Mouse (Mus musculus) layer of hippocampus, adult 8-10 months (tissue): ENCODE measurements around the gene Exosc1. TPM values are rescaled to one million over a fixed set of nuclear protein-coding genes. Genes with fewer than 3 reads are reported as not detected.

Experiments
- DNase-seq, 2 experiments: peaks; one replicate each; pipeline ENCODE4 v3.0.0; 2022; ENCODE audit warnings: low spot score in 2 of 2
- total RNA-seq, 4 experiments: library from RNA; stranded (reverse); gene quantifications; 2 replicates each; pipeline ENCODE4 v1.2.4; 2022

Exosc1 gene
- total RNA-seq, 4 experiments from 2014 or later = 25.5 to 34.9 (median 29.1) TPM

- DNase-seq = no peak
Measured at GRCm38 (mm10) chr19:41874356-41874755, 58.9 kb downstream of the Exosc1 start.

Other genes starting within 250 kb of the Exosc1 start
- gene Slit1, start 189.8 kb downstream of the Exosc1 start, total RNA-seq = 100 to 1,000 TPM; 184 to 232 (median 208) TPM
- 1 to 10 TPM; 2.4 to 3.1 (median 2.9) TPM for gene Arhgap19, start 131.4 kb downstream of the Exosc1 start, total RNA-seq
- gene Frat1, start 103.5 kb downstream of the Exosc1 start, total RNA-seq = 10 to 100 TPM; 18.8 to 21.7 (median 19.4) TPM
- 10 to 100 TPM; 10.0 to 10.9 (median 10.4) TPM for gene Frat2, start 85.3 kb downstream of the Exosc1 start, total RNA-seq
- 10 to 100 TPM; 33.0 to 34.6 (median 33.5) TPM for gene Rrp12, start 37.2 kb downstream of the Exosc1 start, total RNA-seq
- 100 to 1,000 TPM; 520 to 573 (median 534) TPM for gene Pgam1, start 21.5 kb downstream of the Exosc1 start, total RNA-seq
- gene Zdhhc16, start 57 bp upstream of the Exosc1 start, total RNA-seq = 10 to 100 TPM; 43.5 to 47.4 (median 44.0) TPM
- gene Mms19, start 47.7 kb upstream of the Exosc1 start, total RNA-seq = 10 to 100 TPM; 30.8 to 60.2 (median 39.4) TPM
- 10 to 100 TPM; 11.2 to 14.4 (median 13.2) TPM for gene Ubtd1, start 48.3 kb upstream of the Exosc1 start, total RNA-seq
- under 1 TPM in 2 of 4 experiments, not detected in 2; 0.30 to 0.47 TPM for gene Ankrd2, start 102.6 kb upstream of the Exosc1 start, total RNA-seq
- 10 to 100 TPM in 1 of 4 experiments, 1 to 10 TPM in 3; 7.2 to 11.6 (median 8.9) TPM for gene Hoga1, start 112.2 kb upstream of the Exosc1 start, total RNA-seq
- 1 to 10 TPM; 1.7 to 2.7 (median 2.1) TPM for gene 4933411K16Rik, start 118.8 kb upstream of the Exosc1 start, total RNA-seq
- gene Morn4, start 152.9 kb upstream of the Exosc1 start, total RNA-seq = 10 to 100 TPM; 59.1 to 70.6 (median 64.3) TPM
- gene Pi4k2a, start 157.0 kb upstream of the Exosc1 start, total RNA-seq = 10 to 100 TPM; 64.8 to 71.3 (median 69.0) TPM
- 10 to 100 TPM; 18.1 to 24.6 (median 21.4) TPM for gene Avpi1, start 195.6 kb upstream of the Exosc1 start, total RNA-seq
- 1 to 10 TPM; 6.6 to 9.8 (median 8.4) TPM for gene Marveld1, start 214.0 kb upstream of the Exosc1 start, total RNA-seq
- 100 to 1,000 TPM in 2 of 4 experiments, 10 to 100 TPM in 2; 79.7 to 113 (median 98.0) TPM for gene Zfyve27, start 230.5 kb upstream of the Exosc1 start, total RNA-seq